Mouse (Mus musculus): ENCODE data around the gene Cdh22. TPM values are rescaled to one million over a fixed set of nuclear protein-coding genes. Genes with fewer than 3 reads are reported as not detected.

Cdh22 gene
- total RNA-seq, 2 experiments from 2014 or later, result 0.36 to 0.64 TPM

DNA sequence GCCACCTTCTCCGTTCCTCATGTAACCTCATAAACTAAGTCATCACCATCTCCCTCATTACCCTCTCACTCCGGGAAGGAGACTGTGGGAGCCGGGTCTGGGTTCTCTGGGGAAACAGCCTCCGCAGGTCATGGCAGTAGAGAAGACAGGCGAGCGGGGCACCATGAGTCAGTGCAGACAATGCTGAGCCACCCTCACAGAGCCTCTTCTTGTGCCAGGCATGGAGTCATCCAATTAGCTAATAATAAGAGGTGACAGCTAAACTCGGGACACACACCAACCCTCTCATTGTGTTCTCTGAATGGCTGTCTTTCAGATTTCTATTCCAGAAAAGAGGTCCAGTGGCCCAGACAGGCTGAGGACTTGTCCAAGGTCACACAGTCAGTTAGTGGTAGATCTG lies 43.2 kb downstream of the Cdh22 start:
- TF ChIP-seq CTCF (IDR thresholded peaks at IDR 0.05), result no peak
- H3K4me3 ChIP-seq, result no peak overlapping the region
- no peak for DNase-seq
- H3K27ac ChIP-seq, result no peak overlapping the region
- intact Hi-C loops (cut with DNase I), result no loop called here

GRCm38 (mm10) chr2:165189546-165189945 lies 45.1 kb downstream of the Cdh22 start:
- TF ChIP-seq CTCF (IDR thresholded peaks at IDR 0.05), result no peak
- Histone ChIP-seq H3K27ac (no peak overlapping the region), H3K4me3 (no peak overlapping the region)
- no peak for DNase-seq
- intact Hi-C loops (cut with DNase I), result no loop called here

DNA sequence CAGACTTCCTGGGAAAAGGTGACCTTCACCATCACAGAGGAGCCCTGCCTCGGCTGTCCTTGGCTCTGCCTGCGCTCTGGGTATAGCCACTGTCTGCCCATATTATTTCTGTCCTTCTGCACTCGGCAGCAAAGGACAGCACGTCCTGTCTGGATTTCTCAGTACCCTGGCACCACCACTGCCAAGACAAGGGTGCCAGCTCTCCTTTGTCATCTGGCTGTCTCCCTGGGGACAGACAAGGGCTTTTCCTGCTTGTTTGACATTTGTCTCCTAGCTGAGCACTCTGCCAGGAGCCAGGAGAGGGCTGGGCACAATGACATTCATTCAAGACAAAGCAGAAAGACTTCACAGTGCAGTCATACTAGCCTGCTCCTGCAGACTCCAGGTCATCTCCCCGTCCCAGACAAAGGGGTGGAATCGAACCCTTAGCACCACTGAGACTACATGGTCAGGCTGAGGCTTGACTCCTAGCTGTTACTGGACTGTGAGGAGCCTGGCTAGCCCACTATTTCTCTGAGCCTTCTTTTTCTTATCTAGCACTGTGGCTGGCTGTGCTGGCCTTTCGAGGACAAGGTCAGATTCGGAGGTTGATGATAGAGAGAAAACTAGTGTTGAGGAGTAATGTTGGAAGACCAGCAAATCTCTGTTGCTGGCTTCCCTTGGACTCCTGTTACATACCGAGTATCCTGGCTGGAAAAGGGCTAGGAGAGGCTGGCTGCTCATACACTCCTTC lies 46.8 kb downstream of the Cdh22 start:
- no peak for TF ChIP-seq CTCF (IDR thresholded peaks at IDR 0.05)
- no peak overlapping the region for H3K27ac ChIP-seq
- H3K4me3 ChIP-seq, result no peak overlapping the region
- no peak for DNase-seq
- intact Hi-C loops (cut with DNase I), result no loop called here

GRCm38 (mm10) chr2:165184015-165184633 lies 50.5 kb downstream of the Cdh22 start:
- no peak for TF ChIP-seq CTCF (IDR thresholded peaks at IDR 0.05)
- peak; percentile 68 for DNase-seq

GRCm38 (mm10) chr2:165182085-165182976 lies 52.3 kb downstream of the Cdh22 start:
- no peak overlapping the region for H3K4me3 ChIP-seq
- TF ChIP-seq CTCF (IDR thresholded peaks at IDR 0.05), result no peak
- H3K27ac ChIP-seq, result no peak overlapping the region
- DNase-seq, result no peak
- intact Hi-C loops (cut with DNase I), result no loop called here

More at GRCm38 (mm10) chr2:165184015-165184633, 50.5 kb downstream of the Cdh22 start:
- no peak overlapping the region for H3K4me3 ChIP-seq
- no peak overlapping the region for H3K27ac ChIP-seq
- intact Hi-C loops (cut with DNase I), result no loop called here

GRCm38 (mm10) chr2:165179231-165179630 lies 55.4 kb downstream of the Cdh22 start:
- H3K27ac ChIP-seq, result no peak overlapping the region
- no peak for TF ChIP-seq CTCF (IDR thresholded peaks at IDR 0.05)
- intact Hi-C loops (cut with DNase I), result no loop called here
- no peak overlapping the region for H3K4me3 ChIP-seq
- DNase-seq, result peak; percentile 12

- H3K4me3 ChIP-seq, result no peak overlapping the region
- peak; percentile 6 for DNase-seq
- intact Hi-C loops (cut with DNase I), result no loop called here
- no peak overlapping the region for H3K27ac ChIP-seq
- no peak for TF ChIP-seq CTCF (IDR thresholded peaks at IDR 0.05)
These were observed 57.7 kb downstream of the Cdh22 start for GRCm38 (mm10) chr2:165176965-165177364.

- DNase-seq, result peak; percentile 10
- Histone ChIP-seq H3K4me3 (no peak overlapping the region), H3K27ac (no peak overlapping the region)
- TF ChIP-seq CTCF (IDR thresholded peaks at IDR 0.05), result no peak
- intact Hi-C loops (cut with DNase I), result no loop called here
These were observed 67.8 kb downstream of the Cdh22 start for GRCm38 (mm10) chr2:165166664-165167435.

GRCm38 (mm10) chr2:165162221-165162620 lies 72.4 kb downstream of the Cdh22 start:
- peak; percentile 9 for DNase-seq
- Histone ChIP-seq H3K4me3 (no peak overlapping the region), H3K27ac (no peak overlapping the region)
- no peak for TF ChIP-seq CTCF (IDR thresholded peaks at IDR 0.05)
- intact Hi-C loops (cut with DNase I), result no loop called here

GRCm38 (mm10) chr2:165160466-165160865 lies 74.2 kb downstream of the Cdh22 start:
- DNase-seq, result peak; percentile 62
- H3K4me3 ChIP-seq, result no peak overlapping the region

DNA sequence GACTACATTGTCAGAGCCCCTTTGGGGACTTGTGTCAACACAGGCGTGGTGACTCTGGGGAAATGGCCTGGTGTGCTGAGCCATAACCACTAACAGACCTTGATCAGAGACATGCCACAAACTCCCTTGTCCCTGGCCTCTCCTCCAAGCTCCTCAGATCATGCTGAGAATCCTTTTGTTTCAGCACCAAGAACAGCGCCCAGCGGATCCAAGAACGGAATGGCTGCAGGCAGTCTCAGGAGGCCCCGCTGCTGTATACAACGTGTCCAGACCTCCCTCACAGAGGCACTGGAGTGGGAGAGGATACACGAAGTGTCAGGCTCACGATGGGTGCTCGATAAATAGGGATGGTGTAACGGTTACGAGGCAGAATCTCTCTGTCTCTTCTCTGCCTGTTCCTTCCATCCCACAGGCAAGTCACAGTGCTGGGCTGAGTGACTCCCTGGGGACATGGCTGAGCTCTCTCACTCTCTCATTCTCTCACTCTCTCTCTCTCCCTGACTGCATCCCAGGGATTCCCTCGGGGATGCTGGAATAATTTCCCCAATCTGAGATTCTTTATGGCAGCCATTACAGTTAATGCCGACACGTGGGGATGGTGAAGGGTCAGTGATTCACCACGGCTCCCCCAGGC lies 75.5 kb downstream of the Cdh22 start:
- no peak overlapping the region for H3K27ac ChIP-seq
- DNase-seq, result peak; percentile 44
- intact Hi-C loops (cut with DNase I), result no loop called here
- TF ChIP-seq CTCF (IDR thresholded peaks at IDR 0.05), result no peak
- H3K4me3 ChIP-seq, result no peak overlapping the region

More at GRCm38 (mm10) chr2:165160466-165160865, 74.2 kb downstream of the Cdh22 start:
- no peak for TF ChIP-seq CTCF (IDR thresholded peaks at IDR 0.05)
- H3K27ac ChIP-seq, result no peak overlapping the region
- intact Hi-C loops (cut with DNase I), result no loop called here

GRCm38 (mm10) chr2:165158317-165158716 lies 76.3 kb downstream of the Cdh22 start:
- DNase-seq, result no peak
- intact Hi-C loops (cut with DNase I), result no loop called here
- TF ChIP-seq CTCF (IDR thresholded peaks at IDR 0.05), result no peak
- no peak overlapping the region for H3K4me3 ChIP-seq
- no peak overlapping the region for H3K27ac ChIP-seq

Measured in gastrocnemius, adult 2 months (tissue).